Mouse (Mus musculus): ENCODE measurements around the gene D430041D05Rik. TPM values are rescaled to one million over a fixed set of nuclear protein-coding genes. Genes with fewer than 3 reads are reported as not detected.

D430041D05Rik gene
- polyA plus RNA-seq, 1 experiment from 2014 or later, result 0.06 TPM

- DNase-seq (ENCODE audit: low spot score), result no peak
These were observed 6.8 kb downstream of the D430041D05Rik start for GRCm38 (mm10) chr2:104404036-104404435.

GRCm38 (mm10) chr2:104398651-104399290 lies 12.0 kb downstream of the D430041D05Rik start:
- H3K27me3 ChIP-seq (ENCODE audit: control insufficient read depth, insufficient read depth, low read length), result no peaks in the 10 kb centered on the region
- no peak for ATAC-seq (ENCODE audit: low FRiP score, low TSS enrichment)
- WGBS, result 53% methylated on average over 6 of the region's 6 CpGs
- no peaks in the 10 kb centered on the region for H3K4me1 ChIP-seq (replicated peaks; ENCODE audit: control insufficient read depth, insufficient read depth)
- no peak for DNase-seq (ENCODE audit: low spot score)
- no peak overlapping the region for H3K27ac ChIP-seq (replicated peaks)
- no peak overlapping the region for H3K9ac ChIP-seq (ENCODE audit: low read length)
- no peaks in the 10 kb centered on the region for H3K36me3 ChIP-seq (ENCODE audit: control insufficient read depth, insufficient read depth, low read length)
- no peak for TF ChIP-seq EP300 (optimal IDR thresholded peaks at IDR 0.05)
- no peak for TF ChIP-seq CTCF (IDR thresholded peaks at IDR 0.05; ENCODE audit: low read depth)
- no peaks in the 10 kb centered on the region for H3K9me3 ChIP-seq (ENCODE audit: control insufficient read depth, low read length)
- H3K4me3 ChIP-seq (ENCODE audit: low read depth, low read length), result no peak overlapping the region
- H3K4me2 ChIP-seq (replicated peaks; ENCODE audit: low read depth), result no peak overlapping the region

More at GRCm38 (mm10) chr2:104404036-104404435, 6.8 kb downstream of the D430041D05Rik start:
- Histone ChIP-seq H3K4me2 (replicated peaks; ENCODE audit: low read depth) (no peak overlapping the region), H3K27me3 (ENCODE audit: control insufficient read depth, insufficient read depth, low read length) (peaks cover 3% of the 10 kb centered on the region; the same call in 1 of the 2 replicates), H3K36me3 (ENCODE audit: control insufficient read depth, insufficient read depth, low read length) (no peaks in the 10 kb centered on the region), H3K4me1 (replicated peaks; ENCODE audit: control insufficient read depth, insufficient read depth) (no peaks in the 10 kb centered on the region), H3K9me3 (ENCODE audit: control insufficient read depth, low read length) (no peaks in the 10 kb centered on the region), H3K9ac (ENCODE audit: low read length) (no peak overlapping the region), H3K27ac (replicated peaks) (no peak overlapping the region), H3K4me3 (ENCODE audit: low read depth, low read length) (no peak overlapping the region)
- no peak for TF ChIP-seq EP300 (optimal IDR thresholded peaks at IDR 0.05)
- no peak for TF ChIP-seq CTCF (IDR thresholded peaks at IDR 0.05; ENCODE audit: low read depth)
- no peak for ATAC-seq (ENCODE audit: low FRiP score, low TSS enrichment)
- 81% methylated on average over 6 of the region's 6 CpGs for WGBS

- ATAC-seq (ENCODE audit: low FRiP score, low TSS enrichment), result no peak
- 70% methylated on average over 9 of the region's 9 CpGs for WGBS
These were observed 14.9 kb downstream of the D430041D05Rik start for GRCm38 (mm10) chr2:104395961-104396360.

GRCm38 (mm10) chr2:104394769-104395168 lies 16.0 kb downstream of the D430041D05Rik start:
- H3K36me3 ChIP-seq (ENCODE audit: control insufficient read depth, insufficient read depth, low read length), result no peaks in the 10 kb centered on the region
- no peak overlapping the region for H3K4me2 ChIP-seq (replicated peaks; ENCODE audit: low read depth)
- no peaks in the 10 kb centered on the region for H3K4me1 ChIP-seq (replicated peaks; ENCODE audit: control insufficient read depth, insufficient read depth)
- WGBS, result 42% methylated on average over 2 of the region's 2 CpGs
- H3K9me3 ChIP-seq (ENCODE audit: control insufficient read depth, low read length), result no peaks in the 10 kb centered on the region
- DNase-seq (ENCODE audit: low spot score) (no peak), ATAC-seq (ENCODE audit: low FRiP score, low TSS enrichment) (no peak)
- TF ChIP-seq CTCF (IDR thresholded peaks at IDR 0.05; ENCODE audit: low read depth), result no peak
- TF ChIP-seq EP300 (optimal IDR thresholded peaks at IDR 0.05), result no peak
- H3K27me3 ChIP-seq (ENCODE audit: control insufficient read depth, insufficient read depth, low read length), result no peaks in the 10 kb centered on the region
- no peak overlapping the region for H3K27ac ChIP-seq (replicated peaks)
- H3K4me3 ChIP-seq (ENCODE audit: low read depth, low read length), result no peak overlapping the region
- H3K9ac ChIP-seq (ENCODE audit: low read length), result no peak overlapping the region

More at GRCm38 (mm10) chr2:104395961-104396360, 14.9 kb downstream of the D430041D05Rik start:
- no peak overlapping the region for H3K27ac ChIP-seq (replicated peaks)
- no peak overlapping the region for H3K4me3 ChIP-seq (ENCODE audit: low read depth, low read length)
- DNase-seq (ENCODE audit: low spot score), result no peak
- H3K36me3 ChIP-seq (ENCODE audit: control insufficient read depth, insufficient read depth, low read length), result no peaks in the 10 kb centered on the region
- H3K4me2 ChIP-seq (replicated peaks; ENCODE audit: low read depth), result no peak overlapping the region
- H3K4me1 ChIP-seq (replicated peaks; ENCODE audit: control insufficient read depth, insufficient read depth), result no peaks in the 10 kb centered on the region
- H3K9me3 ChIP-seq (ENCODE audit: control insufficient read depth, low read length), result no peaks in the 10 kb centered on the region
- TF ChIP-seq CTCF (IDR thresholded peaks at IDR 0.05; ENCODE audit: low read depth) (no peak), EP300 (optimal IDR thresholded peaks at IDR 0.05) (no peak)
- no peaks in the 10 kb centered on the region for H3K27me3 ChIP-seq (ENCODE audit: control insufficient read depth, insufficient read depth, low read length)
- H3K9ac ChIP-seq (ENCODE audit: low read length), result no peak overlapping the region

- H3K4me3 ChIP-seq (ENCODE audit: low read depth, low read length), result no peak overlapping the region
- DNase-seq (ENCODE audit: low spot score), result no peak
- TF ChIP-seq CTCF (IDR thresholded peaks at IDR 0.05; ENCODE audit: low read depth) (no peak), EP300 (optimal IDR thresholded peaks at IDR 0.05) (no peak)
These were observed 18.0 kb downstream of the D430041D05Rik start for GRCm38 (mm10) chr2:104392700-104393312.

GRCm38 (mm10) chr2:104389231-104389630 lies 21.6 kb downstream of the D430041D05Rik start:
- Histone ChIP-seq H3K27ac (replicated peaks) (no peak overlapping the region), H3K4me2 (replicated peaks; ENCODE audit: low read depth) (no peak overlapping the region), H3K4me1 (replicated peaks; ENCODE audit: control insufficient read depth, insufficient read depth) (no peaks in the 10 kb centered on the region), H3K9me3 (ENCODE audit: control insufficient read depth, low read length) (no peaks in the 10 kb centered on the region), H3K36me3 (ENCODE audit: control insufficient read depth, insufficient read depth, low read length) (no peaks in the 10 kb centered on the region), H3K27me3 (ENCODE audit: control insufficient read depth, insufficient read depth, low read length) (no peaks in the 10 kb centered on the region), H3K4me3 (ENCODE audit: low read depth, low read length) (no peak overlapping the region), H3K9ac (ENCODE audit: low read length) (no peak overlapping the region)
- WGBS, result 84% methylated on average over 11 of the region's 11 CpGs
- no peak for TF ChIP-seq CTCF (IDR thresholded peaks at IDR 0.05; ENCODE audit: low read depth)
- no peak for TF ChIP-seq EP300 (optimal IDR thresholded peaks at IDR 0.05)
- DNase-seq (ENCODE audit: low spot score) (no peak), ATAC-seq (ENCODE audit: low FRiP score, low TSS enrichment) (no peak)

More at GRCm38 (mm10) chr2:104392700-104393312, 18.0 kb downstream of the D430041D05Rik start:
- Histone ChIP-seq H3K9me3 (ENCODE audit: control insufficient read depth, low read length) (no peaks in the 10 kb centered on the region), H3K27me3 (ENCODE audit: control insufficient read depth, insufficient read depth, low read length) (no peaks in the 10 kb centered on the region), H3K9ac (ENCODE audit: low read length) (no peak overlapping the region), H3K36me3 (ENCODE audit: control insufficient read depth, insufficient read depth, low read length) (no peaks in the 10 kb centered on the region), H3K27ac (replicated peaks) (no peak overlapping the region), H3K4me1 (replicated peaks; ENCODE audit: control insufficient read depth, insufficient read depth) (no peaks in the 10 kb centered on the region), H3K4me2 (replicated peaks; ENCODE audit: low read depth) (no peak overlapping the region)
- no peak for ATAC-seq (ENCODE audit: low FRiP score, low TSS enrichment)
- 64% methylated on average over 4 of the region's 4 CpGs for WGBS
